Mouse (Mus musculus): ENCODE results near the gene Rpl13a. TPM values are rescaled to one million over a fixed set of nuclear protein-coding genes. Genes with fewer than 3 reads are reported as not detected.
"Not testable (repeated sequence)": the region's sequence is repeated elsewhere in the genome, so short reads cannot be mapped to it uniquely, and the experiment has no call there.

Gene Rpl13a
- polyA plus RNA-seq, 1 experiment from 2014 or later = 1,418 TPM

DNA sequence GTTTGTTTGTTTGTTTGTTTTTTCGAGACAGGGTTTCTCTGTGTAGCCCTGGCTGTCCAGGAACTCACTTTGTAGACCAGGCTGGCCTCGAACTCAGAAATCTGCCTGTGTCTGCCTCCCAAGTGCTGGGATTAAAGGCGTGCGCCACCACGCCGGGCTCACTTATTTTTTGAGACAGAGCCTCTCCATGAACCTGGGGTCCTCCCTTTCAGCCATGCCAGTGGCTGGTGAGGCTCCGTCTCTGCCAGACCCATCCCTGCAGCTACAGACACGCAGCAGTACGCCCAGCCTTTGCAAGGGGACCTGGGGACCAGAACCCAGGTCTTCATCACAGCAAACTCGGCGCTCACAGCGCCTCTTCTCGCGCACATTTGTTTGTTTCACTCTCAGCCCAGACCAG, 32.6 kb downstream of the Rpl13a start:
- not testable (repeated sequence) for DNase-seq (ENCODE audit: low spot score); H3K27ac ChIP-seq (replicated peaks; ENCODE audit: low read depth, low read length); H3K9ac ChIP-seq (replicated peaks; ENCODE audit: low read length); H3K27me3 ChIP-seq (ENCODE audit: control insufficient read depth, insufficient read depth, low read length); ATAC-seq (replicated peaks; ENCODE audit: insufficient number of reproducible peaks, low FRiP score, low TSS enrichment, low read depth); H3K9me3 ChIP-seq (replicated peaks; ENCODE audit: control insufficient read depth, low read length); H3K4me3 ChIP-seq (ENCODE audit: low read depth, low read length); H3K36me3 ChIP-seq (replicated peaks; ENCODE audit: control insufficient read depth, insufficient read depth, low read depth, low read length); H3K4me2 ChIP-seq (ENCODE audit: low read depth, low read length); H3K4me1 ChIP-seq (ENCODE audit: control insufficient read depth, insufficient read depth, low read length)
- WGBS = 92% methylated on average over 14 of the region's 14 CpGs

GRCm38 (mm10) chr7:45095367-45095766, 33.2 kb downstream of the Rpl13a start:
- Histone ChIP-seq H3K27ac (replicated peaks; ENCODE audit: low read depth, low read length) (no peak overlapping the region), H3K9me3 (replicated peaks; ENCODE audit: control insufficient read depth, low read length) (no peaks in the 10 kb centered on the region)

DNA sequence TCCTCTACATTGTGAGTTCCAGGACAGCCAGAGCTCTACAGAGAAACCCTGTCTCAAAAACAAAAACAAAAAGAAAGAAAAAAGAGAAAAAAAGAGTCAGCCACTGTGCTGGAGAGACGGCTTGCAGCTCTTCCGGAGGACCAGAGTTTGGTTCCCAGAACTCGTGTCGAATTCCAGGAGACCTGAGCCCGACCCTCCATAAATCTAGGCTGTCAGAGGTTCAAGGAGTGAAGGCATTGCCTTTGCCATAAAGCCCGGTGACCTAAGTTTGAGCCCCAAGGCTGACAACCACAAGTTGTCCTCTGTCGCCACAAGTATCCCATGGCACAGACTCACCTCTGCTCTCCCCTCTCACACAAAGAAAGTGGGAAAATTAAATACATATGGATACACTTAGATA, 34.4 kb downstream of the Rpl13a start:
- Histone ChIP-seq H3K4me1 (ENCODE audit: control insufficient read depth, insufficient read depth, low read length) (no peaks in the 10 kb centered on the region), H3K27me3 (ENCODE audit: control insufficient read depth, insufficient read depth, low read length) (no peaks in the 10 kb centered on the region), H3K4me3 (ENCODE audit: low read depth, low read length) (no peak overlapping the region), H3K27ac (replicated peaks; ENCODE audit: low read depth, low read length) (peak overlapping the region; percentile 85), H3K9ac (replicated peaks; ENCODE audit: low read length) (no peak overlapping the region), H3K9me3 (replicated peaks; ENCODE audit: control insufficient read depth, low read length) (no peaks in the 10 kb centered on the region), H3K4me2 (ENCODE audit: low read depth, low read length) (no peak overlapping the region), H3K36me3 (replicated peaks; ENCODE audit: control insufficient read depth, insufficient read depth, low read depth, low read length) (no peaks in the 10 kb centered on the region)
- ATAC-seq (replicated peaks; ENCODE audit: insufficient number of reproducible peaks, low FRiP score, low TSS enrichment, low read depth) (no peak), DNase-seq (ENCODE audit: low spot score) (no peak)
- WGBS = 34% methylated on average over 7 of the region's 7 CpGs

More at GRCm38 (mm10) chr7:45095367-45095766, 33.2 kb downstream of the Rpl13a start:
- Histone ChIP-seq H3K36me3 (replicated peaks; ENCODE audit: control insufficient read depth, insufficient read depth, low read depth, low read length) (no peaks in the 10 kb centered on the region), H3K9ac (replicated peaks; ENCODE audit: low read length) (no peak overlapping the region), H3K4me3 (ENCODE audit: low read depth, low read length) (no peak overlapping the region), H3K27me3 (ENCODE audit: control insufficient read depth, insufficient read depth, low read length) (no peaks in the 10 kb centered on the region), H3K4me1 (ENCODE audit: control insufficient read depth, insufficient read depth, low read length) (no peaks in the 10 kb centered on the region), H3K4me2 (ENCODE audit: low read depth, low read length) (no peak overlapping the region)
- WGBS = 77% methylated on average over 6 of the region's 6 CpGs
- ATAC-seq (replicated peaks; ENCODE audit: insufficient number of reproducible peaks, low FRiP score, low TSS enrichment, low read depth) = no peak
- no peak for DNase-seq (ENCODE audit: low spot score)

- DNase-seq (ENCODE audit: low spot score) (peak; percentile 56), ATAC-seq (replicated peaks; ENCODE audit: insufficient number of reproducible peaks, low FRiP score, low TSS enrichment, low read depth) (no peak)
- Histone ChIP-seq H3K4me3 (ENCODE audit: low read depth, low read length) (no peak overlapping the region), H3K4me1 (ENCODE audit: control insufficient read depth, insufficient read depth, low read length) (no peaks in the 10 kb centered on the region), H3K27me3 (ENCODE audit: control insufficient read depth, insufficient read depth, low read length) (no peaks in the 10 kb centered on the region), H3K4me2 (ENCODE audit: low read depth, low read length) (no peak overlapping the region), H3K9me3 (replicated peaks; ENCODE audit: control insufficient read depth, low read length) (no peaks in the 10 kb centered on the region), H3K36me3 (replicated peaks; ENCODE audit: control insufficient read depth, insufficient read depth, low read depth, low read length) (no peaks in the 10 kb centered on the region), H3K9ac (replicated peaks; ENCODE audit: low read length) (no peak overlapping the region), H3K27ac (replicated peaks; ENCODE audit: low read depth, low read length) (peak overlapping the region; percentile 85)
- 35% methylated on average over 17 of the region's 18 CpGs for WGBS
Observed at GRCm38 (mm10) chr7:45093516-45093905, 35.0 kb downstream of the Rpl13a start.

DNA sequence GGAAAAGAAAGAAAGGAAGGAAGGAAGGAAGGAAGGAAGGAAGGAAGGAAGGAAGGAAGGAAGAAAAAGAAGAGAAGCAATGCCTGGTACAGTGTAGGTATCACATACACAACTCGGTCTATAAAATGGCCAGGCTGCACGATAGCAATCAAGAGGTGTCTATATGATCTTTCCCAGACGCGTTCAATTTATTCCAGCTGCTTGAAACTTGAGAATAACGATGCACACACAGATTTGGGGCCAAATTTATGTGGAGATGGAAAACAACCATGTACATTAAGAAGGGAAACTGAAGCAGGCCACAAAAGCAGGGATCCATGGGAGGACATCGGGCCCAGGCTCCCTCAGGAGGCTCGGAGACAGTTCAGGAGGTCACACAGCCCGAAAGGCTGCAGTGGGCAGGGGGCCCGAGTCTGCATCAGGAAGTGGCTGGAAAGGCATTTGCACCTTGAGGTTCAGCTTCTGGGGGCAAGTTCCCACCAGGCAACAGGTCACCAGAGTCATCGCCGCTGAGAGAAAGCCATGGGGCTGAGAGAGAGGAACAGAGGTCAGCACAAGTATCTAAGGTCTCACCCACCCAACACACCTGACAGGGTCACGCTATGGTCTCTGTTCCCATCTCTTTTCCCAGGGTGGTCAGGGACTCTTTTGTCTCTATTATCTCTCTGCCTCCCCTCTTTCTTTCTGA, 35.6 kb downstream of the Rpl13a start:
- Histone ChIP-seq H3K4me3 (ENCODE audit: low read depth, low read length) (no peak overlapping the region), H3K27ac (replicated peaks; ENCODE audit: low read depth, low read length) (peak overlapping the region; percentile 85), H3K9me3 (replicated peaks; ENCODE audit: control insufficient read depth, low read length) (no peaks in the 10 kb centered on the region), H3K9ac (replicated peaks; ENCODE audit: low read length) (peak overlapping the region; percentile 28; the same call in 1 of the 2 replicates), H3K27me3 (ENCODE audit: control insufficient read depth, insufficient read depth, low read length) (no peaks in the 10 kb centered on the region), H3K4me2 (ENCODE audit: low read depth, low read length) (peak overlapping the region; percentile 13), H3K36me3 (replicated peaks; ENCODE audit: control insufficient read depth, insufficient read depth, low read depth, low read length) (no peaks in the 10 kb centered on the region; the same call in 1 of the 2 replicates), H3K4me1 (ENCODE audit: control insufficient read depth, insufficient read depth, low read length) (no peaks in the 10 kb centered on the region)
- WGBS = 34% methylated on average over 12 of the region's 12 CpGs
- DNase-seq (ENCODE audit: low spot score) (peak; percentile 76), ATAC-seq (replicated peaks; ENCODE audit: insufficient number of reproducible peaks, low FRiP score, low TSS enrichment, low read depth) (no peak)

DNA sequence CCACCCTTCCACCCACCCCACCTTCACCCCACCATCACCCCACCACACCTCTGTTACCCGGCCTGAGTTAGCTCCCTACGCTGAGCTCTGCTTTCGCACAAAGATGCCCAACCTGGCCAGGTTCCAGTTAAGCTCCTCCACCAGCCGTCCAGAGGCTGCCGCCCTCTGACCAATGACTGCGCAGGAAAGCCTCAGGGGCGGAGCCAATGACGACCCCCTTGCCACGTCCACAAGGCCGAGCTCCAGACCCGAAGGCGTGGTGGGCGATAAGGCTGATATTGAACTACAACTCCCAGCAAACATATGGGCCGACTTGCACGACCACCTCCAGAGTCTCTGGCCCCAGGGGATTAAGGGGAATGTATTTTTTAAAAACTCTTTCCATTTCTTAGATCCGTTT, 36.5 kb downstream of the Rpl13a start, which contains the start of gene Rcn3:
TSS of gene Rcn3 (minus strand) at position 174 of the 400 bp plus-strand sequence.
- Histone ChIP-seq H3K27me3 (ENCODE audit: control insufficient read depth, insufficient read depth, low read length) (no peaks in the 10 kb centered on the region), H3K4me2 (ENCODE audit: low read depth, low read length) (peak within 1 kb of the TSS; percentile 58), H3K27ac (replicated peaks; ENCODE audit: low read depth, low read length) (peak within 1 kb of the TSS; percentile 85), H3K9me3 (replicated peaks; ENCODE audit: control insufficient read depth, low read length) (no peaks in the 10 kb centered on the region), H3K36me3 (replicated peaks; ENCODE audit: control insufficient read depth, insufficient read depth, low read depth, low read length) (peaks cover under 1% of the 10 kb centered on the region; the same call in 1 of the 2 replicates), H3K4me1 (ENCODE audit: control insufficient read depth, insufficient read depth, low read length) (no peaks in the 10 kb centered on the region), H3K9ac (replicated peaks; ENCODE audit: low read length) (peak within 1 kb of the TSS; percentile 66), H3K4me3 (ENCODE audit: low read depth, low read length) (peak within 1 kb of the TSS; percentile 56)
- peak; percentile 97 for DNase-seq (ENCODE audit: low spot score)
- peak; percentile 91 for ATAC-seq (replicated peaks; ENCODE audit: insufficient number of reproducible peaks, low FRiP score, low TSS enrichment, low read depth)
- WGBS = under 1% methylated on average over 16 of the region's 16 CpGs

GRCm38 (mm10) chr7:45091001-45091990, 37.3 kb downstream of the Rpl13a start:
- WGBS = 11% methylated on average over 34 of the region's 35 CpGs
- DNase-seq (ENCODE audit: low spot score) (peak; percentile 53), ATAC-seq (replicated peaks; ENCODE audit: insufficient number of reproducible peaks, low FRiP score, low TSS enrichment, low read depth) (peak; percentile 53; the same call in 1 of the 2 replicates)
- Histone ChIP-seq H3K4me3 (ENCODE audit: low read depth, low read length) (peak overlapping the region; percentile 56), H3K4me2 (ENCODE audit: low read depth, low read length) (peak overlapping the region; percentile 58), H3K27ac (replicated peaks; ENCODE audit: low read depth, low read length) (peak overlapping the region; percentile 76), H3K27me3 (ENCODE audit: control insufficient read depth, insufficient read depth, low read length) (no peaks in the 10 kb centered on the region), H3K36me3 (replicated peaks; ENCODE audit: control insufficient read depth, insufficient read depth, low read depth, low read length) (peaks cover 8% of the 10 kb centered on the region), H3K9ac (replicated peaks; ENCODE audit: low read length) (peak overlapping the region; percentile 66), H3K4me1 (ENCODE audit: control insufficient read depth, insufficient read depth, low read length) (no peaks in the 10 kb centered on the region), H3K9me3 (replicated peaks; ENCODE audit: control insufficient read depth, low read length) (no peaks in the 10 kb centered on the region)

All from embryonic facial prominence, embryonic 11.5 days (tissue).